In genomic region chr16:32278396-32278795, GRCm38 (mm10) we compare ENCODE assay signal across 8 mouse cellular contexts. TPM values are rescaled to one million over a fixed set of nuclear protein-coding genes. Genes with fewer than 3 reads are reported as not detected.
A peak's percentile ranks its signal among the peaks of the same experiment; 100 is the strongest.
DNase-seq lines count a peak whose midpoint lies in the region; ATAC-seq and TF ChIP-seq lines count a peak whose summit lies in the region.
"Had no signal": no experiment of that assay in that cellular context is flagged by ENCODE, and none has a peak within 500 bp of the region (broad histone marks: within the 10 kb centered on the region; RNA-seq: fewer than 3 reads in every experiment).

No protein-coding gene starts in this region.

- peak overlapping the region; percentile 67 for H3K4me2 ChIP-seq in neural tube, embryonic 11.5 days (ENCODE audit: low read depth)
- H3K4me2 ChIP-seq in embryonic facial prominence, embryonic 14.5 days (ENCODE audit: low read depth, low read length), result peak overlapping the region; percentile 73
- peak overlapping the region; percentile 68 for H3K4me2 ChIP-seq in limb, embryonic 14.5 days (replicated peaks; ENCODE audit: low read depth, low read length, severe bottlenecking)
- H3K4me2 ChIP-seq in stomach, embryonic 16.5 days (ENCODE audit: low read depth, low read length), result peak overlapping the region; percentile 83

- no peak for TF ChIP-seq POLR2A in limb, embryonic 14.5 days (IDR thresholded peaks at IDR 0.05; ENCODE audit: borderline replicate concordance, extremely low read depth, insufficient read depth, insufficient read length)

- peak overlapping the region; percentile 89 for H3K9ac ChIP-seq in neural tube, embryonic 11.5 days (ENCODE audit: low read length)
- H3K9ac ChIP-seq in embryonic facial prominence, embryonic 14.5 days (ENCODE audit: low read depth, low read length), result peak overlapping the region; percentile 93
- H3K9ac ChIP-seq in limb, embryonic 14.5 days (ENCODE audit: low read depth, low read length, severe bottlenecking), result peak overlapping the region; percentile 93
- H3K9ac ChIP-seq in stomach, embryonic 16.5 days (ENCODE audit: low read length), result peak overlapping the region; percentile 94

- H3K4me1 ChIP-seq in neural tube, embryonic 11.5 days (ENCODE audit: control insufficient read depth, insufficient read depth, low read length), result peaks cover 10% of the 10 kb centered on the region; the same call in 1 of the 2 replicates
- peaks cover 15% of the 10 kb centered on the region for H3K4me1 ChIP-seq in embryonic facial prominence, embryonic 14.5 days (ENCODE audit: control insufficient read depth, insufficient read depth, low read length)
- H3K4me1 ChIP-seq in limb, embryonic 14.5 days (ENCODE audit: control insufficient read depth, insufficient read depth, low read length), result peaks cover 8% of the 10 kb centered on the region
- peaks cover 9% of the 10 kb centered on the region for H3K4me1 ChIP-seq in stomach, embryonic 16.5 days (ENCODE audit: control insufficient read depth, insufficient read depth, low read length)

- ATAC-seq in neural tube, embryonic 11.5 days (ENCODE audit: insufficient read depth, low FRiP score, low TSS enrichment), result no peak
- ATAC-seq in embryonic facial prominence, embryonic 14.5 days (ENCODE audit: low read depth), result no peak
- no peak for ATAC-seq in limb, embryonic 14.5 days (ENCODE audit: low FRiP score, low read depth)
- no peak for ATAC-seq in stomach, embryonic 16.5 days (ENCODE audit: insufficient read depth, low FRiP score)

- H3K4me3 ChIP-seq in neural tube, embryonic 11.5 days (ENCODE audit: low read depth, low read length), result peak overlapping the region; percentile 87
- peak overlapping the region; percentile 86 for H3K4me3 ChIP-seq in embryonic facial prominence, embryonic 14.5 days (ENCODE audit: low read depth, low read length)
- H3K4me3 ChIP-seq in limb, embryonic 14.5 days (replicated peaks; ENCODE audit: low read length), result peak overlapping the region; percentile 82
- peak overlapping the region; percentile 84 for H3K4me3 ChIP-seq in stomach, embryonic 16.5 days (replicated peaks; ENCODE audit: low read length)

- no peaks in the 10 kb centered on the region for H3K9me3 ChIP-seq in neural tube, embryonic 11.5 days (ENCODE audit: control insufficient read depth, low read length)
- H3K9me3 ChIP-seq in embryonic facial prominence, embryonic 14.5 days (ENCODE audit: control insufficient read depth, low read length), result 0 out of 2 replicates have a peak, but pooled peaks cover 5% of the 10 kb centered on the region
- no peaks in the 10 kb centered on the region for H3K9me3 ChIP-seq in limb, embryonic 14.5 days (ENCODE audit: control insufficient read depth, low read length)
- 0 out of 2 replicates have a peak, but pooled peaks cover 5% of the 10 kb centered on the region for H3K9me3 ChIP-seq in stomach, embryonic 16.5 days (replicated peaks; ENCODE audit: control insufficient read depth, low read length)

- DNase-seq in neural tube, embryonic 11.5 days (ENCODE audit: low spot score), result no peak
- DNase-seq in neural tube, embryonic 10.5 days (ENCODE audit: extremely low spot score, low spot score), result no peak
- DNase-seq in embryonic facial prominence, embryonic 14.5 days (ENCODE audit: low spot score), result no peak
- DNase-seq in limb, embryonic 14.5 days (ENCODE audit: low spot score), result no peak
- no peak for DNase-seq in testis, postnatal 10 days (ENCODE audit: low spot score)
- no peak for DNase-seq in cerebellum, postnatal 4 days (ENCODE audit: low spot score in 2 of 2)
- DNase-seq: gastrocnemius, postnatal 14 days had no signal

- H3K27me3 ChIP-seq in neural tube, embryonic 11.5 days (ENCODE audit: control insufficient read depth, insufficient read depth, low read length), result no peaks in the 10 kb centered on the region
- no peaks in the 10 kb centered on the region for H3K27me3 ChIP-seq in embryonic facial prominence, embryonic 14.5 days (replicated peaks; ENCODE audit: control insufficient read depth, insufficient read depth, low read length)
- no peaks in the 10 kb centered on the region for H3K27me3 ChIP-seq in limb, embryonic 14.5 days (ENCODE audit: control insufficient read depth, insufficient read depth, low read length)
- no peaks in the 10 kb centered on the region for H3K27me3 ChIP-seq in stomach, embryonic 16.5 days (ENCODE audit: control insufficient read depth, insufficient read depth, low read length)

- 64% methylated on average over 7 of the region's 7 CpGs for WGBS in neural tube, embryonic 11.5 days
- 46% methylated on average over 7 of the region's 7 CpGs for WGBS in embryonic facial prominence, embryonic 14.5 days
- WGBS in limb, embryonic 14.5 days, result 47% methylated on average over 7 of the region's 7 CpGs
- WGBS in stomach, embryonic 16.5 days, result 40% methylated on average over 7 of the region's 7 CpGs

- no peak overlapping the region for H3K27ac ChIP-seq in neural tube, embryonic 11.5 days (ENCODE audit: low read depth, low read length)
- peak overlapping the region; percentile 98 for H3K27ac ChIP-seq in embryonic facial prominence, embryonic 14.5 days (replicated peaks; ENCODE audit: low read depth, low read length)
- peak overlapping the region; percentile 96; the same call in 1 of the 2 replicates for H3K27ac ChIP-seq in limb, embryonic 14.5 days (replicated peaks; ENCODE audit: low read depth, low read length)
- peak overlapping the region; percentile 97 for H3K27ac ChIP-seq in stomach, embryonic 16.5 days (ENCODE audit: low read length)

- no peaks in the 10 kb centered on the region; the same call in 1 of the 2 replicates for H3K36me3 ChIP-seq in neural tube, embryonic 11.5 days (ENCODE audit: control insufficient read depth, insufficient read depth, low read length)
- peaks cover 32% of the 10 kb centered on the region for H3K36me3 ChIP-seq in embryonic facial prominence, embryonic 14.5 days (ENCODE audit: control insufficient read depth, insufficient read depth, low read length)
- H3K36me3 ChIP-seq in limb, embryonic 14.5 days (ENCODE audit: control insufficient read depth, insufficient read depth, low read length), result peaks cover 19% of the 10 kb centered on the region
- H3K36me3 ChIP-seq in stomach, embryonic 16.5 days (ENCODE audit: control insufficient read depth, insufficient read depth, low read length), result peaks cover 12% of the 10 kb centered on the region; the same call in 1 of the 2 replicates

RNA-seq across cellular contexts. Expression of gene Rnf168, which starts 1.1 kb away (rescaled TPM):
- 23.6 and 23.9 TPM in 2 replicates for polyA plus RNA-seq in neural tube, embryonic 11.5 days (2014; fragmentation: Nextera tagmentation; extraction: Ambion mirVana)
- 22.0 and 23.4 TPM in 2 replicates for polyA plus RNA-seq in embryonic facial prominence, embryonic 14.5 days (2014; fragmentation: Nextera tagmentation; extraction: Ambion mirVana)
- 14.1 and 14.8 TPM in 2 replicates for polyA plus RNA-seq in limb, embryonic 14.5 days (2012; rRNA removed)
- polyA plus RNA-seq in limb, embryonic 14.5 days (2014; fragmentation: Nextera tagmentation; extraction: Ambion mirVana), result 28.5 and 31.8 TPM in 2 replicates
- 18.4 and 18.6 TPM in 2 replicates for polyA plus RNA-seq in stomach, embryonic 16.5 days (2015; fragmentation: Nextera tagmentation; extraction: Ambion mirVana)

RNA-seq across cellular contexts. Expression of gene Smco1, which starts 7.1 kb away (rescaled TPM):
- not detected in 2 replicates for polyA plus RNA-seq in neural tube, embryonic 11.5 days (2014; fragmentation: Nextera tagmentation; extraction: Ambion mirVana)
- not detected in 2 replicates for polyA plus RNA-seq in embryonic facial prominence, embryonic 14.5 days (2014; fragmentation: Nextera tagmentation; extraction: Ambion mirVana)
- not detected in 2 replicates for polyA plus RNA-seq in limb, embryonic 14.5 days (2012; rRNA removed)
- polyA plus RNA-seq in limb, embryonic 14.5 days (2014; fragmentation: Nextera tagmentation; extraction: Ambion mirVana), result not detected in 2 replicates
- polyA plus RNA-seq in stomach, embryonic 16.5 days (2015; fragmentation: Nextera tagmentation; extraction: Ambion mirVana), result 0.15 TPM in 1 of 2 replicates, not detected in the other

RNA-seq across cellular contexts. Expression of gene Wdr53, which starts 31.4 kb away (rescaled TPM):
- 19.2 and 19.4 TPM in 2 replicates for polyA plus RNA-seq in neural tube, embryonic 11.5 days (2014; fragmentation: Nextera tagmentation; extraction: Ambion mirVana)
- 17.3 and 20.0 TPM in 2 replicates for polyA plus RNA-seq in embryonic facial prominence, embryonic 14.5 days (2014; fragmentation: Nextera tagmentation; extraction: Ambion mirVana)
- polyA plus RNA-seq in limb, embryonic 14.5 days (2012; rRNA removed), result 13.7 and 13.8 TPM in 2 replicates
- 17.8 and 18.1 TPM in 2 replicates for polyA plus RNA-seq in limb, embryonic 14.5 days (2014; fragmentation: Nextera tagmentation; extraction: Ambion mirVana)
- polyA plus RNA-seq in stomach, embryonic 16.5 days (2015; fragmentation: Nextera tagmentation; extraction: Ambion mirVana), result 18.4 and 19.5 TPM in 2 replicates

RNA-seq across cellular contexts. Expression of gene Fbxo45, which starts 31.4 kb away (rescaled TPM):
- 21.8 and 24.9 TPM in 2 replicates for polyA plus RNA-seq in neural tube, embryonic 11.5 days (2014; fragmentation: Nextera tagmentation; extraction: Ambion mirVana)
- polyA plus RNA-seq in embryonic facial prominence, embryonic 14.5 days (2014; fragmentation: Nextera tagmentation; extraction: Ambion mirVana), result 13.4 and 14.0 TPM in 2 replicates
- polyA plus RNA-seq in limb, embryonic 14.5 days (2012; rRNA removed), result 11.7 and 13.3 TPM in 2 replicates
- polyA plus RNA-seq in limb, embryonic 14.5 days (2014; fragmentation: Nextera tagmentation; extraction: Ambion mirVana), result 14.0 and 20.3 TPM in 2 replicates
- polyA plus RNA-seq in stomach, embryonic 16.5 days (2015; fragmentation: Nextera tagmentation; extraction: Ambion mirVana), result 3.5 and 4.3 TPM in 2 replicates

RNA-seq across cellular contexts. Expression of gene Ubxn7, which starts 53.7 kb away (rescaled TPM):
- polyA plus RNA-seq in neural tube, embryonic 11.5 days (2014; fragmentation: Nextera tagmentation; extraction: Ambion mirVana), result 22.7 and 28.9 TPM in 2 replicates
- 21.1 and 23.7 TPM in 2 replicates for polyA plus RNA-seq in embryonic facial prominence, embryonic 14.5 days (2014; fragmentation: Nextera tagmentation; extraction: Ambion mirVana)
- polyA plus RNA-seq in limb, embryonic 14.5 days (2012; rRNA removed), result 23.7 and 24.6 TPM in 2 replicates
- 18.6 and 23.5 TPM in 2 replicates for polyA plus RNA-seq in limb, embryonic 14.5 days (2014; fragmentation: Nextera tagmentation; extraction: Ambion mirVana)
- polyA plus RNA-seq in stomach, embryonic 16.5 days (2015; fragmentation: Nextera tagmentation; extraction: Ambion mirVana), result 18.1 and 22.1 TPM in 2 replicates
